Mouse (Mus musculus): Measurements from ENCODE around the gene Zmynd15. TPM values are rescaled to one million over a fixed set of nuclear protein-coding genes. Genes with fewer than 3 reads are reported as not detected.

The Zmynd15 gene
- 0.78 and 1.3 TPM in 2 replicates for polyA plus RNA-seq (2011; ENCODE audit: insufficient read depth, insufficient read length, low read depth, missing spikeins)

DNA sequence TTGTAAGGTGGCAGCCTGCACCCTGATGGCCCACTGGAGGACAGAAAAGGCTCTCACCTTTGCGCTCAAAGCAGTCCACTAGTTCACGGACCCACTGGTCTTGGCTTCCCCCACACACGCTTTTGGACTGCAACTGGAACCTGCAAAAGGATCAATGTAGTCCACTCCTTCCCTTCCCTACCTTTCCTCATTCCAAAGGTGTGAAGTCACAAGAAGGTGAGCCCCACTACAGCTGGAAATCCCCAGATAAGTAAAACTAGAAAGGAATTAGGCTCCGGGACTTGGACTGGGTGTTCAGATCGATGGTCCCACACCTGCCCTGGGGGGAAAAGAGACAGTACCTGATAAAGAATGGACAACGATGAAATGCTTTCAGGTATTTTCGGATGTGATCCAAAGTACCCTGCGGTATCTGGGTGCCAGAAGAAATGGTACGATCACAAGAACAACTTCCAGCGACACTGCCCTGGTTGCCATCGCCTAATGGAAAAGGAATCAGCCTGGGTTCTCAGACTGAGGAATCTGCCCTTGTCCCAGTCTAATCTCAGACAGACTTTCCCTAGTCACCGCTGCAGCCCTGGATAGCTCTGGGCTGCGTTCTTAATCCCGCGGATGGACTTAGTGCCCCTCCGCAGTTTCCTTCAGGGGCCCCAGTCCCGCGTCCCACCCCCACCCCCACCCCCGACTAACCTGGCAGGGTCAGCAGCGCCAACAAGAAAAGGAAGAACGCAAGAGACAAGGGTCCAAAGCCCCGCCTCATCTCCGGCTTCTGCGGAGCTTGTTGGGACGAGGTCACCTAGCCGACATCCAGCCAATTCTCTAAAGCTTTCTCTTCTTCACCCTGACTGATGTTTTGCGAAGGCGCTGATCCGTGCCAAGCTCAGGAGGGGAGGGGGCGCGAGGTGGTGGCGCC, at the start of gene Zmynd15:
Zmynd15 (plus strand) TSS at position 746 of the 913 bp plus-strand sequence.
- H3K4me3 ChIP-seq (ENCODE audit: low read depth, low read length): peak within 1 kb of the TSS; percentile 66
- H3K9ac ChIP-seq (ENCODE audit: low read depth, poor library complexity, severe bottlenecking): peak within 1 kb of the TSS; percentile 62
- peaks cover 2% of the 10 kb centered on the region for H3K36me3 ChIP-seq (ENCODE audit: control insufficient read depth, insufficient read depth, low read length, poor library complexity, severe bottlenecking)
- no peak for TF ChIP-seq CTCF (IDR thresholded peaks at IDR 0.05; ENCODE audit: low read depth, low read length)
- no peak for TF ChIP-seq POLR2A (IDR thresholded peaks at IDR 0.05; ENCODE audit: insufficient read depth, low read length)
- TF ChIP-seq EP300 (IDR thresholded peaks at IDR 0.05; ENCODE audit: insufficient read depth, low read depth, low read length): no peak
- peaks cover 2% of the 10 kb centered on the region for H3K4me1 ChIP-seq (ENCODE audit: control insufficient read depth, insufficient read depth, low read length)
- H3K9me3 ChIP-seq (replicated peaks; ENCODE audit: control insufficient read depth, insufficient read depth, low read length, poor library complexity, severe bottlenecking): no peaks in the 10 kb centered on the region
- no peaks in the 10 kb centered on the region for H3K27me3 ChIP-seq (ENCODE audit: control insufficient read depth, insufficient read depth, low read length, poor library complexity, severe bottlenecking)
- H3K27ac ChIP-seq (ENCODE audit: insufficient read depth, low read length): no peak within 1 kb of the TSS

DNA sequence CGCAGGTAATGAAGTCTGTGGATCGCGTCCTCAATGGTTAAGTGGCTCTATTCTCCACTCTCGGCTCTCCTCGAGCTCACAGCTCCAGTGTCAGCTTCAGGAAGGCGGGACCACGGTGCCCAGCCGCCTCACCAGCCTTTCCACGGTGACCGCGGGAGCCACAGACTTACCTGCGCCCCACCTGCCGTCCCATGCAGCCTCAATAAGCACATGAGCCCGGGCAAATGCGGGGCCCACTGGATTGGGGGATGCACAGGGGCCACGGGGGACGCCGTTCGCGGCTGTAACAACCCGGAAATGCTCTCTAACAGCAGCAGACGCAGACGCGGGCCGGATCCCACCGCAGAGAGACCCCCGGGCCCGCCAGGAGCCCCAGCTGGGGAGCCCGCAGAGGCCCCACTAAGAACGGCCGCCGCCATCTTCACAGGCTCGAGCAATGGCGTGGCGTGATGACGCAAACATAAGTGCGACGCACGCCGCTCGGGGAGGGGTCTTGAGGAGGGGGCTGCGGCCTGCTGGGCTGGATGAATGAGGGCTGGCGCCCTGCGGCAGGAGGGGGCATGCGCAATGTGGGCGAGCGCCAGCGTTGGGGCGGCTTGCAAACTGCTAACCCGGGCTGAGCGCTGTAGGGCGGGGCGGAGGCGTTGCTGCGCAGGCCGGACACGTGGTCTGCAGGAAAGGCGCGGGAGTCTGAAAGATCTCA, 49.5 kb upstream of the Zmynd15 start, which contains the start of gene Pelp1:
Pelp1 (minus strand) TSS at position 438 of the 703 bp plus-strand sequence.
- H3K9ac ChIP-seq (ENCODE audit: low read depth, poor library complexity, severe bottlenecking): peak within 1 kb of the TSS; percentile 85
- no peaks in the 10 kb centered on the region for H3K27me3 ChIP-seq (ENCODE audit: control insufficient read depth, insufficient read depth, low read length, poor library complexity, severe bottlenecking)
- peak within 1 kb of the TSS; percentile 88 for H3K27ac ChIP-seq (ENCODE audit: insufficient read depth, low read length)
- TF ChIP-seq EP300 (IDR thresholded peaks at IDR 0.05; ENCODE audit: insufficient read depth, low read depth, low read length): peak; percentile 67; the same call in 1 of the 2 replicates
- TF ChIP-seq POLR2A (IDR thresholded peaks at IDR 0.05; ENCODE audit: insufficient read depth, low read length): no peak
- TF ChIP-seq CTCF (IDR thresholded peaks at IDR 0.05; ENCODE audit: low read depth, low read length): no peak
- peaks cover 24% of the 10 kb centered on the region for H3K36me3 ChIP-seq (ENCODE audit: control insufficient read depth, insufficient read depth, low read length, poor library complexity, severe bottlenecking)
- peak within 1 kb of the TSS; percentile 88 for H3K4me3 ChIP-seq (ENCODE audit: low read depth, low read length)
- H3K9me3 ChIP-seq (replicated peaks; ENCODE audit: control insufficient read depth, insufficient read depth, low read length, poor library complexity, severe bottlenecking): no peaks in the 10 kb centered on the region
- peaks cover 2% of the 10 kb centered on the region for H3K4me1 ChIP-seq (ENCODE audit: control insufficient read depth, insufficient read depth, low read length)

DNA sequence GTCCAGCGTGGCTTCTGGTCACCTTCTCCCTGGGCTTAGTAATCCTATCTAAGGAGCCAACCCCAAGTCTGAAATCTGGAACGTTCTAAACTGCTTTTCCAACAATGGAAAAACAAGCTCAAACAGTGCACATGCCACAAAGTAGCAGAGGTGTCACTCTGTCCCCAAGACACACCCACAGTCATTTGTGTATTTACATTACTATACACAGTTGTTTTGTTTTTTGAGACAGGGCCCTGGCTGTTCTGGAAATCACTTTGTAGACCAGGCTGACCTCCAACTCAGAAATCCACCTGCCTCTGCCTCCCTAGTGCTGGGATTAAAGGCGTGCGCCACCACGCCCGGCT, 49.0 kb upstream of the Zmynd15 start:
- Histone ChIP-seq H3K27ac (ENCODE audit: insufficient read depth, low read length) (peak overlapping the region; percentile 88), H3K9me3 (replicated peaks; ENCODE audit: control insufficient read depth, insufficient read depth, low read length, poor library complexity, severe bottlenecking) (no peaks in the 10 kb centered on the region), H3K4me1 (ENCODE audit: control insufficient read depth, insufficient read depth, low read length) (peaks cover 2% of the 10 kb centered on the region), H3K9ac (ENCODE audit: low read depth, poor library complexity, severe bottlenecking) (peak overlapping the region; percentile 6; the same call in 1 of the 2 replicates), H3K4me3 (ENCODE audit: low read depth, low read length) (no peak overlapping the region), H3K36me3 (ENCODE audit: control insufficient read depth, insufficient read depth, low read length, poor library complexity, severe bottlenecking) (peaks cover 20% of the 10 kb centered on the region), H3K27me3 (ENCODE audit: control insufficient read depth, insufficient read depth, low read length, poor library complexity, severe bottlenecking) (no peaks in the 10 kb centered on the region)
- TF ChIP-seq CTCF (IDR thresholded peaks at IDR 0.05; ENCODE audit: low read depth, low read length): no peak
- TF ChIP-seq POLR2A (IDR thresholded peaks at IDR 0.05; ENCODE audit: insufficient read depth, low read length): no peak

DNA sequence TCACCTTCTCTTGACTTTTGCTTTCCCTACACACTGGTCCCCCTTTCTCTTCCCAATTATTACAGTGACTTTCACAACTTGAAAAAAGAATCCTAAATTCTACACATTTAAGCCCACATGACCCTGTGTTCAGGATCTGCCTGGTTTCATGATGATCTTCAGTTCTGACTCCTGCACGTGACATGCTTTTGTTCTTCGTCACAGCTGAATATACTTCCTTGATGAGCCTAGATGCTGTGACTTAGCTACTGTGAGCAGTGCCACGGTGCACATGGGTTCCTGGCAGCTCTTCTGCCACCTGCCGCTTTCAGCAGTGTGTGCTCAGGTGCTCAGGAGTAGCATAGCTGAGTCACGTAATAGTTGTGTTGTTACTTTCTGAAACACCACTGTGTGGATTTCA, 46.6 kb upstream of the Zmynd15 start:
- TF ChIP-seq CTCF (IDR thresholded peaks at IDR 0.05; ENCODE audit: low read depth, low read length) (no peak), POLR2A (IDR thresholded peaks at IDR 0.05; ENCODE audit: insufficient read depth, low read length) (no peak), EP300 (IDR thresholded peaks at IDR 0.05; ENCODE audit: insufficient read depth, low read depth, low read length) (no peak)
- Histone ChIP-seq H3K27ac (ENCODE audit: insufficient read depth, low read length) (no peak overlapping the region), H3K9ac (ENCODE audit: low read depth, poor library complexity, severe bottlenecking) (no peak overlapping the region), H3K27me3 (ENCODE audit: control insufficient read depth, insufficient read depth, low read length, poor library complexity, severe bottlenecking) (no peaks in the 10 kb centered on the region), H3K4me3 (ENCODE audit: low read depth, low read length) (no peak overlapping the region), H3K4me1 (ENCODE audit: control insufficient read depth, insufficient read depth, low read length) (peaks cover 2% of the 10 kb centered on the region), H3K36me3 (ENCODE audit: control insufficient read depth, insufficient read depth, low read length, poor library complexity, severe bottlenecking) (peaks cover 3% of the 10 kb centered on the region; the same call in 1 of the 2 replicates), H3K9me3 (replicated peaks; ENCODE audit: control insufficient read depth, insufficient read depth, low read length, poor library complexity, severe bottlenecking) (no peaks in the 10 kb centered on the region)

DNA sequence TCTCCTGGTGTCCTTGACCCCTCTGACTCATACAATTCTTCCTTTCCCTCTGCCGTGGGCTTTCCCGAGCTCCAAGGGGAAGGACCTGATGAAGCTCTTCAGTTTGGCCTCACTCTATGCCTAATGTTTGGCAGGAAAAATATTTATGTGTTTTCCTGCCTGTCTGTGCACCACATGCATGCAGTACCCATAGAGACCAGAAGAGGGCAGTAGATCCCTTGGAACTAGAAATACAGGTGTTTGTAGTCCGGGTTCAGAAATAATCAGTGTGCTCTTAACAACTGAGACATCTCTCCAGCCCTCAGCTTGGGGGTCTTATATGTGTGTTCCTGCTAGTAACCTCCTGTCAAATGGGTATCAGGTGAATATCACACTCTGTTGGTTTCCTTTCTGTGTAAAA, 45.3 kb upstream of the Zmynd15 start:
- Histone ChIP-seq H3K27ac (ENCODE audit: insufficient read depth, low read length) (no peak overlapping the region), H3K4me1 (ENCODE audit: control insufficient read depth, insufficient read depth, low read length) (no peaks in the 10 kb centered on the region), H3K4me3 (ENCODE audit: low read depth, low read length) (no peak overlapping the region), H3K9ac (ENCODE audit: low read depth, poor library complexity, severe bottlenecking) (no peak overlapping the region), H3K36me3 (ENCODE audit: control insufficient read depth, insufficient read depth, low read length, poor library complexity, severe bottlenecking) (no peaks in the 10 kb centered on the region), H3K27me3 (ENCODE audit: control insufficient read depth, insufficient read depth, low read length, poor library complexity, severe bottlenecking) (no peaks in the 10 kb centered on the region), H3K9me3 (replicated peaks; ENCODE audit: control insufficient read depth, insufficient read depth, low read length, poor library complexity, severe bottlenecking) (no peaks in the 10 kb centered on the region)
- TF ChIP-seq CTCF (IDR thresholded peaks at IDR 0.05; ENCODE audit: low read depth, low read length): peak; percentile 9
- TF ChIP-seq POLR2A (IDR thresholded peaks at IDR 0.05; ENCODE audit: insufficient read depth, low read length): no peak

All from ES-Bruce4 (cell line).